Mouse (Mus musculus): ENCODE data around the gene Lemd1. TPM values are rescaled to one million over a fixed set of nuclear protein-coding genes. Genes with fewer than 3 reads are reported as not detected.

The Lemd1 gene
- total RNA-seq, 2 experiments from 2014 or later = not detected

GRCm38 (mm10) chr1:132306808-132307207, 115.6 kb downstream of the Lemd1 start:
- no peak for ATAC-seq (replicated peaks; ENCODE audit: low FRiP score, low TSS enrichment, poor library complexity, severe bottlenecking)

- no peak for ATAC-seq (replicated peaks; ENCODE audit: low FRiP score, low TSS enrichment, poor library complexity, severe bottlenecking)
Measured at GRCm38 (mm10) chr1:132307962-132308361, 116.7 kb downstream of the Lemd1 start.

GRCm38 (mm10) chr1:132308674-132309073, 117.4 kb downstream of the Lemd1 start:
- no peak for ATAC-seq (replicated peaks; ENCODE audit: low FRiP score, low TSS enrichment, poor library complexity, severe bottlenecking)

Other genes with a start within 250 kb of the Lemd1 start
- 19.5 and 39.2 TPM in 2 replicates for gene Slc45a3, start 228.5 kb upstream of the Lemd1 start, total RNA-seq (2014; fragmentation: Nextera tagmentation)
- 12.0 and 14.8 TPM in 2 replicates for gene Slc45a3, start 228.5 kb upstream of the Lemd1 start, total RNA-seq (2017)
- gene Elk4, start 183.8 kb upstream of the Lemd1 start, total RNA-seq (2014; fragmentation: Nextera tagmentation) = 97.8 and 135 TPM in 2 replicates
- gene Elk4, start 183.8 kb upstream of the Lemd1 start, total RNA-seq (2017) = 88.1 and 90.9 TPM in 2 replicates
- 0.40 TPM in 1 of 2 replicates, not detected in the other for gene Mfsd4a, start 123.4 kb upstream of the Lemd1 start, total RNA-seq (2014; fragmentation: Nextera tagmentation)
- 0.75 and 3.8 TPM in 2 replicates for gene Mfsd4a, start 123.4 kb upstream of the Lemd1 start, total RNA-seq (2017)
- 0.42 TPM in 1 of 2 replicates, not detected in the other for gene Cdk18, start 51.7 kb upstream of the Lemd1 start, total RNA-seq (2014; fragmentation: Nextera tagmentation)
- gene Cdk18, start 51.7 kb upstream of the Lemd1 start, total RNA-seq (2017) = 0.46 TPM in 1 of 2 replicates, not detected in the other
- gene AC124108.1, start within 50 bp of the Lemd1 start, total RNA-seq (2014; fragmentation: Nextera tagmentation) = not detected in 2 replicates
- gene AC124108.1, start within 50 bp of the Lemd1 start, total RNA-seq (2017) = not detected in 2 replicates
- not detected in 2 replicates for gene Gm10188, start 38.3 kb downstream of the Lemd1 start, total RNA-seq (2014; fragmentation: Nextera tagmentation)
- not detected in 2 replicates for gene Gm10188, start 38.3 kb downstream of the Lemd1 start, total RNA-seq (2017)
- not detected in 2 replicates for gene Klhdc8a, start 107.2 kb downstream of the Lemd1 start, total RNA-seq (2014; fragmentation: Nextera tagmentation)
- not detected in 2 replicates for gene Klhdc8a, start 107.2 kb downstream of the Lemd1 start, total RNA-seq (2017)
- gene Nuak2, start 124.7 kb downstream of the Lemd1 start, total RNA-seq (2014; fragmentation: Nextera tagmentation) = 3.7 and 4.9 TPM in 2 replicates
- gene Nuak2, start 124.7 kb downstream of the Lemd1 start, total RNA-seq (2017) = 0.70 and 4.4 TPM in 2 replicates
- gene Tmcc2, start 199.8 kb downstream of the Lemd1 start, total RNA-seq (2014; fragmentation: Nextera tagmentation) = 7.3 and 12.5 TPM in 2 replicates
- 3.2 and 4.8 TPM in 2 replicates for gene Tmcc2, start 199.8 kb downstream of the Lemd1 start, total RNA-seq (2017)
- 3.8 and 12.1 TPM in 2 replicates for gene Dstyk, start 226.1 kb downstream of the Lemd1 start, total RNA-seq (2014; fragmentation: Nextera tagmentation)
- 5.1 and 13.9 TPM in 2 replicates for gene Dstyk, start 226.1 kb downstream of the Lemd1 start, total RNA-seq (2017)

Measured in megakaryocyte-erythroid progenitor cell, adult 5-6 weeks (primary cell).